Mouse (Mus musculus) heart, postnatal 0 days (tissue): ENCODE data around the gene Kdm1a. TPM values are rescaled to one million over a fixed set of nuclear protein-coding genes. Genes with fewer than 3 reads are reported as not detected.

Experiments
- ATAC-seq: fragments of 200-750 bp; cut with Nextera tagmentation; 2 replicates; pipeline ENCODE4 v1.8.0; 2017; ENCODE audit warnings: low read depth, moderate number of reproducible peaks, moderate library complexity; ENCODE audit not compliant: insufficient read depth
- DNase-seq: peaks from one replicate; pipeline ENCODE4 v3.0.0-alpha.2; 2016; ENCODE audit warnings: low spot score
- H3K27ac ChIP-seq: fragments of 300-500 bp; sonication (generic); 2 replicates; pipeline ENCODE4 v1.5.1; 2014; ENCODE audit warnings: low read depth, mild to moderate bottlenecking
- H3K27me3 ChIP-seq: fragments of 300-500 bp; sonication (generic); 2 replicates; pipeline ENCODE4 v1.6.1; 2014; ENCODE audit warnings: low read length, mixed read lengths; ENCODE audit not compliant: control insufficient read depth, insufficient read depth
- H3K36me3 ChIP-seq: fragments of 300-500 bp; sonication (generic); replicated peaks from 2 replicates; pipeline ENCODE4 v1.6.1; 2014; ENCODE audit warnings: low read length, mixed read lengths; ENCODE audit not compliant: control insufficient read depth, insufficient read depth
- H3K4me1 ChIP-seq: fragments of 300-500 bp; sonication (generic); 2 replicates; pipeline ENCODE4 v1.6.1; 2014; ENCODE audit warnings: antibody characterized with exemption; ENCODE audit not compliant: control insufficient read depth, insufficient read depth
- H3K4me2 ChIP-seq: fragments of 300-500 bp; sonication (generic); 2 replicates; pipeline ENCODE4 v1.6.1; 2014; ENCODE audit warnings: low read depth, mild to moderate bottlenecking, low read length, moderate library complexity
- H3K4me3 ChIP-seq: fragments of 300-500 bp; sonication (generic); 2 replicates; pipeline ENCODE4 v1.5.1; 2014; ENCODE audit warnings: low read depth, low read length
- H3K9ac ChIP-seq: fragments of 300-500 bp; sonication (generic); replicated peaks from 2 replicates; pipeline ENCODE4 v1.6.1; 2014; ENCODE audit warnings: low read depth, low read length, mixed read lengths
- H3K9me3 ChIP-seq: fragments of 300-500 bp; sonication (generic); replicated peaks from 2 replicates; pipeline ENCODE4 v1.6.1; 2016; ENCODE audit warnings: low read length; ENCODE audit not compliant: control insufficient read depth
- CTCF ChIP-seq: IDR thresholded peaks from 2 replicates; pipeline ENCODE4 v1.5.1; 2016; ENCODE audit warnings: antibody characterized with exemption, control low read depth, low read depth
- EP300 ChIP-seq: IDR thresholded peaks from 2 replicates; pipeline ENCODE4 v1.6.1; 2016; ENCODE audit warnings: antibody characterized with exemption, low read depth
- WGBS: fragments of 180-500 bp; shearing (Covaris S2); extraction: QIAGEN DNeasy Blood & Tissue Kit; methylation state at CpG from one replicate; pipeline ENCODE4 v1.1.7; 2014; 5-methylcytosine and 5-hydroxymethylcytosine counted together
- polyA plus RNA-seq: library from polyadenylated mRNA; unstranded; fragments of >200 nt; fragmentation: Nextera tagmentation; extraction: Ambion mirVana; gene quantifications from 2 replicates; pipeline ENCODE4 v1.2.1, GENCODE M21; 2015
- total RNA-seq: library from RNA; depleted of rRNA; stranded (reverse); fragments of >200 nt; gene quantifications from 2 replicates; pipeline ENCODE4 v1.2.3, GENCODE M21; 2014; ENCODE audit warnings: low replicate concordance

Kdm1a gene
- total and polyA plus RNA-seq, 2 experiments from 2014 or later, result 17.0 to 48.2 TPM

- Histone ChIP-seq H3K4me3 (no peak overlapping the region), H3K9me3 (no peaks in the 10 kb centered on the region), H3K4me2 (no peak overlapping the region), H3K4me1 (no peaks in the 10 kb centered on the region), H3K9ac (no peak overlapping the region), H3K36me3 (peaks cover 74% of the 10 kb centered on the region), H3K27me3 (no peaks in the 10 kb centered on the region), H3K27ac (no peak overlapping the region)
- 83% methylated on average over 6 of the region's 6 CpGs for WGBS
- ATAC-seq, result no peak
- TF ChIP-seq EP300 (no peak), CTCF (no peak)
- DNase-seq, result no peak
Measured at GRCm38 (mm10) chr4:136562755-136563154, 39.8 kb downstream of the Kdm1a start.

GRCm38 (mm10) chr4:136560270-136560991, 42.1 kb downstream of the Kdm1a start:
- Histone ChIP-seq H3K4me1 (no peaks in the 10 kb centered on the region), H3K27me3 (no peaks in the 10 kb centered on the region), H3K4me3 (no peak overlapping the region), H3K4me2 (no peak overlapping the region), H3K9me3 (no peaks in the 10 kb centered on the region), H3K9ac (no peak overlapping the region), H3K27ac (no peak overlapping the region), H3K36me3 (peaks cover 77% of the 10 kb centered on the region)
- DNase-seq, result no peak
- whole genome bisulfite sequencing, result 78% methylated on average over 8 of the region's 8 CpGs
- TF ChIP-seq EP300, result no peak
- no peak for TF ChIP-seq CTCF
- no peak for ATAC-seq

GRCm38 (mm10) chr4:136559690-136560089, 42.8 kb downstream of the Kdm1a start:
- Histone ChIP-seq H3K4me3 (no peak overlapping the region), H3K4me1 (no peaks in the 10 kb centered on the region), H3K27ac (no peak overlapping the region), H3K9me3 (no peaks in the 10 kb centered on the region), H3K36me3 (peaks cover 83% of the 10 kb centered on the region), H3K4me2 (no peak overlapping the region), H3K9ac (no peak overlapping the region), H3K27me3 (no peaks in the 10 kb centered on the region)
- DNase-seq (no peak), ATAC-seq (no peak)
- WGBS, result 79% methylated on average over 2 of the region's 2 CpGs
- no peak for TF ChIP-seq CTCF
- TF ChIP-seq EP300, result no peak

GRCm38 (mm10) chr4:136557638-136558037, 44.9 kb downstream of the Kdm1a start:
- no peaks in the 10 kb centered on the region for H3K4me1 ChIP-seq
- DNase-seq (no peak), ATAC-seq (no peak)
- H3K27me3 ChIP-seq, result no peaks in the 10 kb centered on the region
- 77% methylated on average over 2 of the region's 2 CpGs for WGBS
- no peak overlapping the region for H3K9ac ChIP-seq
- no peak overlapping the region for H3K4me3 ChIP-seq
- H3K9me3 ChIP-seq, result no peaks in the 10 kb centered on the region
- TF ChIP-seq EP300, result no peak
- TF ChIP-seq CTCF, result no peak
- H3K4me2 ChIP-seq, result no peak overlapping the region
- H3K36me3 ChIP-seq, result peaks cover 83% of the 10 kb centered on the region
- H3K27ac ChIP-seq, result no peak overlapping the region

- ATAC-seq (no peak), DNase-seq (no peak)
- Histone ChIP-seq H3K27ac (no peak overlapping the region), H3K36me3 (peaks cover 79% of the 10 kb centered on the region), H3K27me3 (no peaks in the 10 kb centered on the region), H3K9me3 (no peaks in the 10 kb centered on the region), H3K4me3 (no peak overlapping the region), H3K4me1 (peaks cover 11% of the 10 kb centered on the region), H3K4me2 (no peak overlapping the region), H3K9ac (no peak overlapping the region)
- WGBS, result 38% methylated on average over 1 of the region's 1 CpGs
- TF ChIP-seq CTCF (no peak), EP300 (no peak)
Measured at GRCm38 (mm10) chr4:136553108-136553507, 49.4 kb downstream of the Kdm1a start.

- Histone ChIP-seq H3K4me2 (no peak overlapping the region), H3K36me3 (peaks cover 70% of the 10 kb centered on the region), H3K27me3 (no peaks in the 10 kb centered on the region), H3K9me3 (no peaks in the 10 kb centered on the region), H3K4me3 (no peak overlapping the region), H3K27ac (peak overlapping the region; percentile 13), H3K9ac (0 out of 2 replicates have a peak overlapping the region, but pooled peaks have one; percentile 7), H3K4me1 (peaks cover 11% of the 10 kb centered on the region)
- TF ChIP-seq CTCF (no peak), EP300 (no peak)
- 44% methylated on average over 1 of the region's 1 CpGs for WGBS
- ATAC-seq, result no peak
- peak; percentile 60 for DNase-seq
Measured at GRCm38 (mm10) chr4:136548381-136548801, 54.1 kb downstream of the Kdm1a start.
